Mouse (Mus musculus): ENCODE results near the gene Sspn.

The Sspn gene

DNA sequence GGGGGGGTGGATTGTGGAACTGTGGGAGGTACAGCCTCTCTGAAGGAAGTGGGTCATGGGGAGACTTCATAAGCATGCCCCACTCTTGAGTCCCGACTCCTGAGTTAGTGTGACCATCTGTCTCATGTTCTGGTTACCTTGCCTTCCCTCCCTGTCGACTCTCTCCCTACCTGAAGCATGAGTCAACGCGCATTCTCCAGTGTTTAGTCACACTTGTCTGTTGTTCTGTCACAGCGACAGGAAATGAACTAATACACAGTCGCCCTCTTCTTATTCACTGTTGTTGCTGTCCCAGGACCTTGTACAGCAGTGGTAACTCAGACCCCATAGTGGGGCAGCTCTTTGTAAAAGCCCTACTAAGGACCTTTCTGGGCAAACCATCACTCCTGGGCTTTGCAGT lies 41.4 kb downstream of the Sspn start:
- DNase-seq (ENCODE audit: low spot score): no peak

DNA sequence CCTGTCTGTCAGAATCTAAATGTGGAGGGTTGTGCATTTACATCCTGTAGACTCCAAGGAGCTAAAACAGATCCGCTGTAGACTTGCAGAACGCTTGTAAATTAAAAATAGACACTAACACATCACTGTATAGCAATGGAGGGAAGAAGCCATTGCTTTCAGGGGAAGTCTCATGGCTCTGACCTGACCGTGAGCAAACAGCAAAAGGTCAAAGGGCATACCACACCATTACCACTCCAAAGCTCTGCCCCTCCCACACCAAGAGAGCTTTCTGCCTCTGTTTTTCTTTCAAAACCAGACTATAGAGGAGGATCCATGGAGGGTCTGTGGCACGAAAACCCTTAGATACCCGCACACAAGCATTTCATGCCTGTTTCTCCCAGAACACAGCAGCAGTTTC lies 41.9 kb downstream of the Sspn start:
- DNase-seq (ENCODE audit: low spot score): no peak

DNA sequence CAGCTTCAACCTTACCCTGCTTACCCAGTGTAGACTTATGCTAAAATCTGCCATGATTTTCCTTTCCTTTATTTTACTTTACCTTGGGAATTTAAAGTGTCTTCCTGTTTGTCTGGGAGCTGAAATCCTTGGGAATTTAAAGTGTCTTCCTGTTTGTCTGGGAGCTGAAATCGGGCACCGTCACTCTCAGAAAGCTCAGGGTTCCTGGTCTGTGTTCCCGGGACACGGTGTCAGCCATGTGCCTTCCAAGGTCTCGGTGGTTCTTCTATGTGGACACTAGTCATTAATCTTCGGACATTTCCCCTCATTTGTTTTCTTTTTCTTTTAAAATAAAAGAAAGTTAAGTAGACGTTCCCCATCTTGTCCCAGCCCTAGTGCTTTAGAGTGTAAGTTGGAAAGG lies 43.3 kb downstream of the Sspn start:
- DNase-seq (ENCODE audit: low spot score): no peak

DNA sequence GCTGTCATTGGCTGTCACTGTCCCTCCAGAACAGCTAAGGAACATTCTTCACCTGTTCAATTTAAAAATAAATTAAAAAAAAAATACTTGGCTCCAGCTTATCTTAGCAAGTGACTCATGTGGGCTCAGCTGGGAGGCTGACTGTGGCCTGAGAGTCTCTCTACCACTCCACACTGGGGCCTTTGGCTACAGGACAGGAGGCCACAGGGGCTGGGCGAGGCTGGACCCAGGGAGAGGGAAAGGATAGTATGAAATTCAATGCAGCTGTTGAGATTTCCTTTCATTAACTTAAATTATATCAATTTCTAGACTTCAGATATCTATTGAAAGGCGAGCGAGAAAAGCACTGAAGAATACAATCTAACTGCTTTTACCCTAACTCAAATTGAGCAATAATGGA lies 45.9 kb downstream of the Sspn start:
- no peak for DNase-seq (ENCODE audit: low spot score)

DNA sequence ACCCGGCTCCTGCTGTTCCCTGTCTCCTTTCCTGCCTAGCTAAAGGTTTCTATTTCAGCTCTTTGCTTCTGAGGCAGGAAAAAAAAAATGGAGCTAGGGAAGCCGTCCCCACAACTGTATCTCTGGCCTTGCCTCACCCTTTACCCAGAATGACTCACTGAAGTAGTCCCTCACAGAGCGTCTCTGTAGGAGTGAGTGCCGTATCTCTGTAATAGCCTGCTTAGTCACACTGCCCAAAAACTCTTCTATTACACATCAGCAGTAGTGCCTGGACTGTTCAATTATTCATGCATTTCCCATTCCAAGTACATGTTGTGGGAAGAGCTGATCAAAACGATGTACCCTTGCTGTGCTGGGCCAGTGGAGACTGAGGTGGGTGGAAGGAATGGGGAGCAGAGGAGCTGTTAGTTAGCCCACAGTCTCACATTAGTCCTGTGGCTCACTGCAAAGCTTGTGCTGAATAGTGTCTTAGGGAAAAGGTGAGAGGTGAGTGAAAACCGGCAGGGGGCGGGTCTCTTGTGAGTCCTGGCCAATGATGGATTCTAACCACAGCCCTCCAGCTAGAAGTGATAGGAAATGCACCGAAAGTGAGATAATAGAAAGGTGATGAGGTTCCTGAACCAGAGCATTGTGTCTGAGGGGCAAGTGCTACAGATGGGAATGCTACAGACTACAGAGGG lies 46.5 kb downstream of the Sspn start:
- DNase-seq (ENCODE audit: low spot score): no peak

DNA sequence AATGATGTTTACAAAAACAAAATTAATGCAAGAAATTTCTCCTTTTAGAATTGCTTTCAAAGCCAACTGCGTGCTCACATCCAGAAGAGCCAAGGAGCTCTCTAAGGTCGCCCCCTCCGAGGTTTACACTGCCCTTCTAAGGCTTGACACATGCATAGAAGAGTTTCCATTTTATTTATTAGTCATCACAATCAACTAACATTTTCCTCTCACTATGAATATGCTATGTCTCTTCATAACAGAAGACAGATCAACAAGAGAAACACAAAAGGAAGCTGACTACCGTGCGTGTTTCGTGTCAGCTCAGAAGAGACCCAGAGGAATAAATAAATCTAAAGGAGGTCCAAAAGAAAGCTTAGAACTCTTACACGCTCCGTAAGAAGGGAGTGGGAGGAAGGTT lies 49.6 kb downstream of the Sspn start:
- no peak for DNase-seq (ENCODE audit: low spot score)

DNA sequence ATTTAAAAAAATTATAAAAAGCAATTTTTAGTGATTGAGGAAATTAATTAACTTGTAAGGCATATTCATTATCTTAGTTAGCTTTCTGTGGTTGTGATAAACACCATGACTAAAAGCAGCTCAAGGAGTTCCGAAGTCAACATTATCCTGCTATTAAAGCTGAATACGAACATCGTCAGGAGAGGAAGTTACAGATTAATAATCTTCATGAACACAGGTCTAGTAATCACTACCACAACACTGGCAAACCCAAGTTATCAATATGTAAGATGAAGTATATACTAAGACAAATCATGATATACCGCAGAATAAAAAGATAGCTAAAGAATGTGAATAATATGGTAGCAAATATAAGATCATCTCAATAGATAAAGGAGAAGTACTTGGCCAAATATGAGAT lies 50.9 kb downstream of the Sspn start:
- DNase-seq (ENCODE audit: low spot score): no peak

DNA sequence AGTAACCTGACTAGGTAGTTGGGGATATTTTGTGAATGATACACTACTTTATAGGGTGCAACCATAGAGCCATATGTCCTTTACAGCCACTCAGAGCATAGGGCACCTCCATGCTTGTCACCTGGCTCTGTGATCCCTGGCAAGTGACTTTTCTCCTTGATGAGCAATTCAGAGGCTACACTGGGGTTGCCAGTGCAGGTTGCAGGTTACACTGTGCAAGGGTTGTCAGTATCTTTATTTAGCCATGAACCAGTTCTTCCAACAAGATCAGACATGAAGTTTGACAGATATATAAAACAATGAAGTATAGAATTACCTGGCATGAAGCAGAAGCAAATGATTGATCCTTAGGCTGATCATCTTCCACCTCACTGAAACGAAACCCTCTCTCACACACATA lies 59.1 kb downstream of the Sspn start:
- DNase-seq (ENCODE audit: low spot score): no peak

DNA sequence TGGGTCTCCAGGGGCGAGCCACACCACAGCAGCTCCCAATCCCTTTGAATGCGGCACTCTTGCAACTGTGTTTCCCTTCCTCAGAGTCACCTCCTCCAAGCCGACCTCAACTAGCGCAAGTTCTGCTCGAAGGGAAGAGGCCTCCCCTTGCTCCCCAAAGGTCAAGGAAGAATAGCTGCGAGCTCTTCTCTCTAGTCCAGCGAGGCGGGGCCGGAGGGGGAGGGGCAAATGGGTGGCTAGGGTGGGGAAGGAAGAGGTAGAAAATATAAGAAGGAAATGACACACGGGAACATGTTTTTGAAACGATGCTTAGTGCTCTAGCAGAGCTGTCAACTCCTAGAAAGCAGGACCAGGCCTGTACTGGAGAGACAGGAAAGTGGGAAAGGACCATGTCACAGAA lies 61.1 kb downstream of the Sspn start:
- peak; percentile 50 for DNase-seq (ENCODE audit: low spot score)

DNA sequence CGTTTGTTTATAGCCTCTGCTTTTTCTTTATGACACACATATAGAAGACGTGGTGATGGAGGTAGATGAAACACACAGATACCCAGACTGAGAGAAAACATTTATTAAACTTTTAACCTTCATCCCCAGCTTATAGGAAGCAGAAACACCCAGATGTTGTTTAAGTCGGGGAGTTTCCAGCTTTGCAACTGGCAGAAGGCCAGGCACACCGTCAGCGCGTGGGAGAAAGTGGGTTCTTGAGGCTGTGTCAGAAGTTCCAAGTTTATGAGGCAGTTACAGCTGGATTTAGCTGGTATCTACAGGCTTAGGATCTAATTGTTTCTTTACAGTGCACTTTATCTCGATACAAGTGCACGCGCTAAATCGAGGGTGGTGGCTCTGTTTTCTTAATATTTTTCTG lies 61.5 kb downstream of the Sspn start:
- DNase-seq (ENCODE audit: low spot score): no peak

DNA sequence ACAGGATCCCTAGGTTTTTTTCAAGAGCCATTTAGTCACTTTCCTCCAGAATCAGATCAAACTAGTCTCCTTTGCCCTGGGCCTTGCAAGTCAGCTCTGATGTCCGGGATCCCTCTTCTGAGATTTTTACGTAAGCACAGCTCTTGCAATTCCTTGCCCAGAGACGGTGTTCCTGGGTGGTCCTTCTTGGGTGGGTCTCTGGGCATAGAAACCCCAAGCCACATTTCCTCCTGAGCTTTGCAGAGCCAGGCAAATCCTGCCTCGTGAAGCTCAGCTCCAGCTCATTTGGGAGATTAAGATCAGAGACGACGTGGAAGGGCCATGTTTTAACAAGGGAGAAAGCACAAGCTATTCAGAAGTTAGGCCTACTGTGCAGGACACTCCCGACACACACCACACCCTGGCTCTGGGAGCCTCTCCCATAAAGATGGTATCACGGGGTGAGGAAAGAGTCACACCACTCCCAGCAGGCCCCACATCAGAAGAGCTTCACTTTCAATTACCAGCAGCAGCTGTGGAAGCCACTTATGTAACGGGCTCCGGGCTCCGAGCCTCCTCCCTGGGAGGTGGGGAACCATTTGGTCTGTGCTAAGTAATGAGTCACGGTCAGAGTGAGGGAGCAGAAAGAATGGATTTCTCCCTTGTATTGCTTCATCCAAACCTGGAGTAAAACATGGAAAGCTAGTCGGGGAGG lies 67.0 kb downstream of the Sspn start:
- DNase-seq (ENCODE audit: low spot score): peak; percentile 45

DNA sequence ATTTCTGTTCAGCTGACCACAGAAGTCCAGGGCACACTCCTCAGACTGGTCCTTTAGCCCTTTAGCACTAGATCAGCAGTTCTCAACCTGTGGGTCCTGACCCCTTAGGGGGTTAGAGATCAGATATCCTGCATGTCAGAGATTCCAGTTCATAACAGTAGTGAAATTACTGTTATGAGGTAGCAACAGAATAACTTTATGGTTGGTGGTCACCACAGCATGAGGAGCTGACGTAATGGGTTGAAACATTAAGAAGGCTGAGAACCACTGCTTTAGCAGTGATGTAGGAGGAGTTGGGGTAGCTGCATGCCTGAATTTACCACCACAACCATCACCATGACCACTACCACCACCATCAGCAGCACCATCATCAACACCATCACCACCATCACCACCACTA lies 69.3 kb downstream of the Sspn start:
- DNase-seq (ENCODE audit: low spot score): no peak

DNA sequence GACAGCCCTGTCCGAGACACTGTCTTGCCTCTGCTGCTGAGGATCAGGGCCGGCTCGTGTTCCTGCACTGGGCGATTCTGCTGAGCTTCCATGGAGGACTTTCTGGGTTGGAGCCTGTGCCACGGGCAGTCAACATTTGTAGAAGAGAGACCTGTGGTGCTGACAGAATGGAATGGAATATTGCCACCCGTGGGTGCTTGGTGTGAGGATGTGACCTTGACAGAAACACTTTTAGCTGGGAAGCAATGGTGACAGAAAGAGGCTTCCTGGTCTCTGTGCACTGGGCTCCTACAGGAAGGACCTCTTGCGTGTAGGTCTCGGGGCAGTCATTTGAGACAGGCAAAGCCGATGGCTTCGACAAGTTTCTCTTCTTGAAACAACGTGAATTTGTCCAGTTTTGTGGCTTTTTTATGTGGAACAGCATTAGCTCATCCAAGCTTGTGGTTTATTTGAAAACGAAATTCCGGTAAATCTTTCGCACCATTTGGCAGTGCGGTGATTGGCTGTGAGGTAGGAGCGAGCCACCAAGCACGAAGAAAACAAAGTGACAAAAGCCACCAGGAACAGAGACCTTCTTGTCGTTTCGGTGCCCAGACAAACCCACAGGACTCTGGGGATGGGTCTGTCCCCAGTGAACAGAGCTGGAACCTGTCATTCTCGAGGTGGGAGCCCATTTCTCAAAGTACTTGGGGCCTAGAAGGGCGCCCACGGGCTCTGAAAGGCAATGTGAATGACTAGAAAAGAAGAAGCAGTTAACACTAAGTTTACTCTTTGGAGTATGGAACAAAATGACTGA lies 70.2 kb downstream of the Sspn start:
- DNase-seq (ENCODE audit: low spot score): no peak

DNA sequence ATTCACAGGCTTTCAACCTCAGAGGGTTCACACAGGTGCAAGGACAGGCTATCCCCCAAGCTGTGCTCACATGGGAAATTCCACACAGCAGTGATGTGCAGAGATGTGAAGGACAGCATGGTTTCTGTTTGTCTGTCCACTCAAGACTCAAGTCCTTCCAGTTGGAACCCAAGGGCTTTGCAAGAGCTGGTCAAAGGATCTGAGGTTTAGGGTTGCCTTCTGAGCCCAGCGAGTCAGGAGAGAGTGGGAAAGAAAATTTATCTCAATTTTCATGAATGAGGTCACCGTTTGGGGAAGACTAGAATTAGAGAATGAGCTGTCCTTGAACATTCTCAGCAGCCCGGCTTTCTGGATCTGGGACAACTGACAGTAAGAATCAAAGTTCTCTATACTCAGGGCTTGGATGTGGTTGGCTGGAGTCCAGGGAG lies 72.7 kb downstream of the Sspn start:
- no peak for DNase-seq (ENCODE audit: low spot score)

DNA sequence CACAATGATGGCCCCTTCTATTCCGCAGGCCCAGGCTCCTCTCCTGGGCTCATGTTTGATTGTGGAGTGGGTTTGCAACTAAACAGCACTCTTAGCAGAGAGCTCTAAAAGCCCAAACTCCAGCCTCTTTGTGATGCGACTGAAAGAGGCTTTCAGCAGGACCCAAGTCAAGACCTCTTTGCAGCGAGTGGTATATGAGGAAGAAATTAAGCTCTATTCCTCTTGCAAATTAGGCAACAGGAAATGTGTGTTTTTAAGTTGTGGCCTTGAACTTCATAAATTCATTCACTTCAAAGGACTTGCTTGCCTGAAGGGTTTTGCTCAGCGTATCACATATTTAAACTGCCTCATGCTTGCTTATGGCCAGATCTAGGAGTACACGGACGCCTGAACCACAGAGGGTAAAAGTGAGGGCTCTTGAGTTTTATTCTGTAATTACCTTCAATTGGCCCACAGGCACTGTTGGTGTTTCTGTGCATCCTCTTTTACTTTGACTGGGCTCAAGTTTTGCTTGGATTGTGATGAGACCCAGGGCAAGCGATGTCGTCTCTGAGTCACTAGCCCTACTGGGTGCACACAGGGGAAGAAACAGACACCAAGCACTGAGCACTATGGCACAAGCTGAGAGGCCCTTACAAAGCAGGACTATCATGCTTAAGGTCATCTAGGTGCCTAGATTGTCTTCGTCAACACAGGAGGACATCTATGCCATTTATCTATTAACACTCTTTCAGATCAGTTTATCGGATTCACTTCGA lies 73.9 kb downstream of the Sspn start:
- no peak for DNase-seq (ENCODE audit: low spot score)

DNA sequence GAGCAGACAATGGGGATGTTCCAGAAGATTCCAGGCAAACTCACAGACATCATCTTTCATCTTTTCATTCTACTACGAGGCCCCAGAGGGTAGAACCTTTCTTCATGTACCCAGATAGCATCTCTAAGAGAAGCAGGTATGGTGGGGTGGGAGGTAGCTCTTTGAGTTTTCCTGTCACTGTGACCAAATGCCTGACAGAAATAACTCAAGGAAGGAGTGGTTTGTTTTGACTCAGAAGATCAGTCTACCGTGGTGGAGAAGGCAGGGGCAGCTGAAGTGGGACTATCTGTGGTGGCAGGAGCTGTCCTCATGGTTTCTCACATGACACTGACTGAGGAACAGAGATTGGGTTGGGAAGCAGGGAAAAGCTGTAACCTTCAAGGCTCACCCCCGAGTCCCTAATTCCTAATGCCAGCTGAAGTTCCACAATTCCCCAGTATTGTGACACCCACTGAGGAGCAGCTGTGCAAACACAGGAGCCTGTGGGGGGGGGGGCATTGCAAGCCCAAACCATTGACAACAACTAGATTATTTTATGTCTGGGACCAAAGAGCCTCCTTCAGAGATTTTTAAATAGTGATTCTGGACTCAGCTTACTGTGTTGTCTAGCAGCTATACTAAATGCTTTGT lies 74.6 kb downstream of the Sspn start:
- DNase-seq (ENCODE audit: low spot score): no peak

DNA sequence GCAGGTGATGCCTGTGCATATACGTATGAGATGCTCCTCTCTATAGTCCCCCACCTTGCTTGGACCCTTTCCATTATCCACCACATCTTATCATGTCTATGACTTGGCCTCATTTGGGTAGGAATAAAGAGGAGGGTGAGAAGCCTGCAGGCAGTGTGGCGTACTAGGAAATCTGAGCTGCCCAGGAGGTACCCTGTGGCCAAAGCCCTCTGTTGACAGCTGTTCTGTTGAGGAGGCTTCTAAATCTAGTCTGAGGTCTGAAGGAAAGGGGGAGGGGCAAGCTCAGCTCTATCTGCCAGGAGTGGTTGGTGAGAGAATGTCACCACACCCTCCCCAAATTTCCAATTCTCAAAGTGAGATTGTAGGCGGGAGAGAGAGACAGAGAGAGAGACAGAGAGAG lies 75.3 kb downstream of the Sspn start:
- no peak for DNase-seq (ENCODE audit: low spot score)

DNA sequence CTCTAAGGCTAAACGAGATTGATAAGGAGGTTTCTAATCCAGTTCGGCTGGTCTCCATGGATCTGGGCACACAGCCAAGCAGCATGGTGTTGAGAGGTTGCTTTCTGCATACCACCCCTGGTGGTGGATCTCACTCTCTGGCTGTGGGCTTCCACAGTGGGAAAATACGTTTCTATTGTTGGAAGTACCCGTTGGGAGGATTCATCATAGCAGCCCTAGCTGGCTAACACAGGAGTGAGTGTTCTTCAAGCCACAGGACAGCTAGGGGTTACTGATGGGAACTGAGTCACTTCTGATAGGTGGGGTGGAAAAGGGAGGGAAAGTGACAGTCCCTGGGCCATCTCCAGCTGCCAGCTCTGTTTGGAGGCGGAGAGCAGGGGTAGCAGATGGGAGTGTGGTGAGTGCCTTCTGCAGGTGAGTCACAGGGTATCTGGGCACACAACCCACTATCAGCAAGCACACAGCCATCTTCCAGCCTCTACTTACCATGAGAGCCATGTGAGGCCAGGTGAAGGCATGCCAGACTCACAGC lies 77.1 kb downstream of the Sspn start:
- DNase-seq (ENCODE audit: low spot score): no peak

DNA sequence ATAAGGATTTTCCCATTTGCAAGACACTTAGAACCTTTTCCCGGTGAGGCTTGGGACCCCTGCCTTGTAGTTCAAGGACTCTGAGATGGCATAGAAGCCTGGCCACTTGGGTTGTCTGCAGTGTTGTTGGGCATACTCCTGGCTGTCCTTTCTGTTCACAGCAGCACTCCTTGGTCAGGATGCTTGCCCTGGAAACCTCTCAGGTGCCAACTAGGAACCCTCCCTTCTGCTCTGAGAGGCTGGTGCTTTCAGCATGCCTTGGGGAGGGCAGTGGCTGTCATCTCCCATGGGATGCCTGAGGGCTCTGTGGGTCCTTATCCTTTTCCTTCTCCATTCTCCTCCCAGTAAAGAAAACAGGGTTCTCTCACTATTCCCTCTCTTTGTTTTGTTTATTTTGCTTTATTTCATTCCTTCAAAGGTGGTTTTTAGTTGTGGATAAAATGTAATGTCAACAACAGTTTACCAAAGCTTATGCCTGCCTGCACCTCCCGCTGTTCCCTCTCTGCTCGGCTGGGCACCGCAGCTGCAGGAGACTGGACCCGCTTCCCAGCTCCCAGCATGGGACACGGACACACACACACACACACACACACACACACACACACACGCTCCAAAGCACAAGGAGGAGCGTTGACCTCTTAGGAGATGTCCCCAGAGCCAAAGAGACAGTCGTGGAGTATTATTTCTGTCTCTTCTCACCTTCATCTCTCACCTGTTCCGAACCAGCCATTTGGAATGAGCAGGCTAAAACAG lies 77.9 kb downstream of the Sspn start:
- DNase-seq (ENCODE audit: low spot score): no peak

DNA sequence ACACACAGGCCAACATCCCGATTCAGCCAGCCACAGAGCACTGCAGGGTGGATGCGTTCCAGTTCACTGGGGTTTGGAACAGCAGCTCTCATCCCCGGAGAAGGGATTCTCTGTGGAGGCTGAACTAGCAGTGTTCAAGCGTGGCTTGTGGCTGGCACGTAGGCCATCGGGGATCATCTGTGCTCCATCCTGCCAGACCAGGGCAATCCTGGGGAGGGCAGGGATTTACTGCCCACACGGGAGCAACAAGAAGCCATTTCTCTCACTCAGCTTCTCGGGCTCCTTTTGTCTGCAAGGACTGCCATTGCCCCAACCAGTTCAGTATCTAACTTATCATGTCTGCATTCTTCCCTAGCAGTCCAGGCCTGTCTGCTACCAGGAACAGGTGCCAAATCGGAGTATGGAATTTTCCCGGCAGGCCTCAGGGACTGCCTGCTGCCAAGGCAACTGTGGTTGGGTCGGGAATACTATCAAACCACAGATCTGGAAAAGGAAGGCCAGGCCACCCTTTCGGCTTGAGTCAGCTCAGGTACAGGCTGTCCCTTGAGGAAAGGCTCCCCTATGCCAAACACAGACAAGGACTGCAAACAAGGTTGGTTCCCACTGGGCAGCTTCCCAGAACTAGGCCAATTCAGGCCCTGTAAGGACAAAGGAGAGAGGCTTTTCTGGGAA lies 78.8 kb downstream of the Sspn start:
- peak; percentile 42 for DNase-seq (ENCODE audit: low spot score)
